Mouse (Mus musculus): ENCODE measurements around the gene Diexf. TPM values are rescaled to one million over a fixed set of nuclear protein-coding genes. Genes with fewer than 3 reads are reported as not detected.

The Diexf gene
- polyA plus RNA-seq, 1 experiment from 2014 or later = 10.0 TPM

DNA sequence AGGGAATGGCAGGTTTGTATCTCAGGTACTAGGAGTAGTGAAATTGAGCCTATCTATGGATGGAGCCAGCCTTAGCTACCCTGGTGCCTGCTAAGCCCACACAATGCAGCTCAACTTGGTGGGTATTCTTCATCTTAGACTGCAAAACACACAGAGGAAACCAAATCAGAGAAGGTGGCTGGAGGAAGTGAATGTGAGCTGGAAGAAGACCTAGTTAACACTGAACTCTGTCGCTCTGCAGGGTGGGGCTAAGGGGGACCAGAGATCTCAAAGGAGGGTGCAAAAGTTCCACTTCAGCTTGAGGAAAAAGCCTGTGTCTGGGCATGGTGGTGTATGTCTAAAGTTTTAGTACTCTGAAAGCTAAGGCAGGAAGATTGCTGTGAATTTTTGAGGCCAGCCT is 29.5 kb upstream of the Diexf start:
- 69% methylated on average over 1 of the region's 1 CpGs for WGBS
- no peaks in the 10 kb centered on the region for H3K4me1 ChIP-seq (ENCODE audit: control insufficient read depth, insufficient read depth, low read length)
- no peaks in the 10 kb centered on the region for H3K36me3 ChIP-seq (ENCODE audit: control insufficient read depth, insufficient read depth, low read length)
- no peak overlapping the region for H3K4me2 ChIP-seq (ENCODE audit: low read length)
- no peak for DNase-seq
- H3K9ac ChIP-seq (replicated peaks; ENCODE audit: low read length) = no peak overlapping the region
- ATAC-seq (ENCODE audit: low FRiP score, low TSS enrichment) = no peak
- no peaks in the 10 kb centered on the region for H3K27me3 ChIP-seq (ENCODE audit: control insufficient read depth, insufficient read depth, low read length)
- no peak overlapping the region for H3K4me3 ChIP-seq (replicated peaks; ENCODE audit: low read depth, low read length)
- H3K27ac ChIP-seq (replicated peaks; ENCODE audit: low read depth, low read length) = no peak overlapping the region
- no peaks in the 10 kb centered on the region for H3K9me3 ChIP-seq (ENCODE audit: control insufficient read depth, low read length)

DNA sequence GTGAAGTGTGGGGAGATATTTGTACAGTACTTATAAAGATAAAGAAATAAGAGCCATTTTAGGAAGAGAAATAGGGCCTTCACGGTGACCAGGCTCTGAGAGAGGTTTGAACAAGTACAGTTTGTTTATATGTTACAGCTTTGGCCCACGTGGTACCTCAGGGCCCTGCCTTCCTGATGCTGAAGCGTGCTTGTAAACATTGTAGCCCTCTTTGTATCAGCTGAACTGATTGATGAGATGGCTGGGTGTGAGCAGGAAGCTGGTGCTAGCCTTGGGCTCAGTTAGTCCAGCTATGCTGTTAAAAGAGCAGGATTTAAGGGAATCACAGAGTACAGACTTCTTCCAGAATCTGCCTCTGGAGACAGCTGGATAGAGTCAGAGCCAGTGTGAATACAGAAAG is 29.1 kb upstream of the Diexf start:
- no peak overlapping the region for H3K27ac ChIP-seq (replicated peaks; ENCODE audit: low read depth, low read length)
- 69% methylated on average over 3 of the region's 3 CpGs for WGBS
- H3K9ac ChIP-seq (replicated peaks; ENCODE audit: low read length) = no peak overlapping the region
- no peaks in the 10 kb centered on the region for H3K36me3 ChIP-seq (ENCODE audit: control insufficient read depth, insufficient read depth, low read length)
- H3K9me3 ChIP-seq (ENCODE audit: control insufficient read depth, low read length) = no peaks in the 10 kb centered on the region
- ATAC-seq (ENCODE audit: low FRiP score, low TSS enrichment) (no peak), DNase-seq (no peak)
- no peak overlapping the region for H3K4me3 ChIP-seq (replicated peaks; ENCODE audit: low read depth, low read length)
- peaks cover 4% of the 10 kb centered on the region; the same call in 1 of the 2 replicates for H3K27me3 ChIP-seq (ENCODE audit: control insufficient read depth, insufficient read depth, low read length)
- H3K4me2 ChIP-seq (ENCODE audit: low read length) = no peak overlapping the region
- no peaks in the 10 kb centered on the region for H3K4me1 ChIP-seq (ENCODE audit: control insufficient read depth, insufficient read depth, low read length)

DNA sequence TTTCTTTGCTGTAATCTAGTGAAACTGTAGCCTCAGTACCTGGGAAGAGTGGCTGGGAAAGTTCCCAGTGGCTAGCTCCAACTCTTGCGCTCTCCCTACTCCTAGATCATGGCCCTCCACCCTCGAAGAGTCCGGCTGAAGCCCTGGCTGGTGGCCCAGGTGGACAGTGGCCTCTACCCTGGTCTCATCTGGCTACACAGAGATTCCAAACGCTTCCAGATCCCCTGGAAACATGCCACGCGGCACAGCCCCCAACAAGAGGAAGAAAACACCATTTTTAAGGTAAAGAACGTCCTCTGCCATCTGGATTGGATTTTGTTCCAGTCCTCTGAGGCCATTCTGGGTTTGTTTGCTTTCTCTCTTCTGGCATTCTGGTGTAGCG is 27.0 kb upstream of the Diexf start:
- H3K27me3 ChIP-seq (ENCODE audit: control insufficient read depth, insufficient read depth, low read length) = peaks cover 25% of the 10 kb centered on the region
- ATAC-seq (ENCODE audit: low FRiP score, low TSS enrichment) (no peak), DNase-seq (no peak)
- H3K9me3 ChIP-seq (ENCODE audit: control insufficient read depth, low read length) = no peaks in the 10 kb centered on the region
- H3K4me2 ChIP-seq (ENCODE audit: low read length) = no peak overlapping the region
- H3K27ac ChIP-seq (replicated peaks; ENCODE audit: low read depth, low read length) = no peak overlapping the region
- H3K4me1 ChIP-seq (ENCODE audit: control insufficient read depth, insufficient read depth, low read length) = 0 out of 2 replicates have a peak, but pooled peaks cover 7% of the 10 kb centered on the region
- H3K36me3 ChIP-seq (ENCODE audit: control insufficient read depth, insufficient read depth, low read length) = no peaks in the 10 kb centered on the region
- no peak overlapping the region for H3K4me3 ChIP-seq (replicated peaks; ENCODE audit: low read depth, low read length)
- no peak overlapping the region for H3K9ac ChIP-seq (replicated peaks; ENCODE audit: low read length)
- 80% methylated on average over 8 of the region's 8 CpGs for WGBS

DNA sequence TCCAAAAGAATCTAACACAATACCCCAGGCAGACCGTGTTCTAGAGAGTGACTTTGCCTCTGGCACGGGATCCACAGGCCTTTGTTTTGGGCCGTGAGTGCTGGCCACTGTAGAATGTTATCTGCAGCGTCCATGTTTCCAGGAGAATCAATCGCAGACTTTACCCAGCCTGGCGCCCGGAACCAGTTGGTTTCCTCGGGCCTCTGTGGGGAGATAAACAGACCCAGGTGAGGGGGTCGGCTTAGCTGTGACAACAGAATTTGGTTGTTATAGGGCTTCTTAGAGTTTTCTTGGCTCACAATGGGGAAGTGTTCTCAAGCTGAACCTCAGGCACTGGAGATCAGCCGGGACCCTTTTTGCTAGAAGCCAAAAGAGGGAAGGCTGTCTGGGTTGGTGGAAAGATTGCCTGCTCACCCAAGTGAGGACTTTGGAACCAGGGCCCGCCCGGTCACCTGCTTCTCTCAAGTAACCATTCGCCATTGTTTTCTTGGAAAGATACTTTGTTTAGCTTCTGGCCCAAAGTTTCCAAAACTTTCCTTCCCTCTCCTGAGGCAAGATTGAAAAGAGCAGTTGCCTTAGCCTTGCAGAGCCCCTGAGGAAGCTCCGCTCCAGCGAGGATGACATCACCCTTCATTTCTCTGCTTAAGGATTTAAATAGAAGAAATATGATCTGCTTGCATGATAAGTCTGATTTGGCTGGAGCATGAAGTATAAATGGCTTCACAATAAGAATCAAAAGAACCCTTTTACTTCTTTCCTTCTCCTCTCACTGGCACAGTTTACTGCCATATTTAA is 26.4 kb upstream of the Diexf start:
- Histone ChIP-seq H3K36me3 (ENCODE audit: control insufficient read depth, insufficient read depth, low read length) (no peaks in the 10 kb centered on the region), H3K9ac (replicated peaks; ENCODE audit: low read length) (no peak overlapping the region), H3K4me3 (replicated peaks; ENCODE audit: low read depth, low read length) (no peak overlapping the region), H3K4me2 (ENCODE audit: low read length) (no peak overlapping the region), H3K27ac (replicated peaks; ENCODE audit: low read depth, low read length) (no peak overlapping the region), H3K9me3 (ENCODE audit: control insufficient read depth, low read length) (no peaks in the 10 kb centered on the region), H3K27me3 (ENCODE audit: control insufficient read depth, insufficient read depth, low read length) (peaks cover 27% of the 10 kb centered on the region), H3K4me1 (ENCODE audit: control insufficient read depth, insufficient read depth, low read length) (0 out of 2 replicates have a peak, but pooled peaks cover 7% of the 10 kb centered on the region)
- no peak for ATAC-seq (ENCODE audit: low FRiP score, low TSS enrichment)
- DNase-seq = no peak
- WGBS = 83% methylated on average over 15 of the region's 15 CpGs

DNA sequence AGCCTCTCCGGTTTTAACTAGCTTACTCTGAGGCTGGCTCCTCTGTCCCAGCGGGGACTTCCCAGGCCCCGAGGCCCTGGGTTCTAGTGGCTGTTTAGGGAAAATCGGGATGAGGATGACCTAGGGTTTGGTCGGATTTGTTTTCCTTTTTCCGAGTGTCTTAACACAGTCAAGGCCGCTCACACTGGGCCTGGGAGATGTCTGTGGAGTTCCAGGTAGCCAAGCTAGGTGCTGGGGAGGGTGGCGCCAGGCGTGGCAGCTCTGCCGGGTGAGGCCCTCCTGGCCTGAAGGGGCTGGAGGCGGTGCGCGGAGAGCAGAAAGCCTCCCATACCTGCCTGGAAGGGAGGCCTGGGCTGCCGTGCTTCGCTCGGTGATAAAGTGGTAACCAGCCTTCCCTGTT is 23.5 kb upstream of the Diexf start:
- Histone ChIP-seq H3K9ac (replicated peaks; ENCODE audit: low read length) (no peak overlapping the region), H3K4me2 (ENCODE audit: low read length) (no peak overlapping the region; the same call in 1 of the 2 replicates), H3K4me1 (ENCODE audit: control insufficient read depth, insufficient read depth, low read length) (0 out of 2 replicates have a peak, but pooled peaks cover 7% of the 10 kb centered on the region), H3K36me3 (ENCODE audit: control insufficient read depth, insufficient read depth, low read length) (no peaks in the 10 kb centered on the region), H3K4me3 (replicated peaks; ENCODE audit: low read depth, low read length) (no peak overlapping the region), H3K27ac (replicated peaks; ENCODE audit: low read depth, low read length) (no peak overlapping the region), H3K9me3 (ENCODE audit: control insufficient read depth, low read length) (no peaks in the 10 kb centered on the region), H3K27me3 (ENCODE audit: control insufficient read depth, insufficient read depth, low read length) (peaks cover 27% of the 10 kb centered on the region)
- no peak for ATAC-seq (ENCODE audit: low FRiP score, low TSS enrichment)
- no peak for DNase-seq
- WGBS = 22% methylated on average over 16 of the region's 16 CpGs

DNA sequence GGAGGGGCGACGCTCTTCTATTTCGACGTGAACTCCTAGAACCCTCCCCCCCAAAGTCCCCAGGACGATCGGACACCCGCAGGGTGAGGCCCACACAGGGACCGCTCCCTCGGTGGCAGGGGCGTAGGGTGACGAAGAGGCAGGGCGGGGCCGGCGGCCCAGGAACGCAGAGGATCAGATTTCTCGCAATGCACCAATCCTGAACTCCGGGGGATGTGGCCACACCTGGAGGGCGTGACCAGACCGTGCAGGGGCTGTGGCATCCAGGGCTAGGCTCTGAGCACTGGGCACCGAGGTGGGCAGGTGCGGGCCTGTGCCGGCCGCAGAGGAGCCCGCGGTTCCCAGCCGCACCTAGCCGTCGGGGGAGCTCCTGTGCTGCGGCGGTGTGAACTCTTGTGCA is 22.8 kb upstream of the Diexf start, which contains the start of gene Irf6:
Gene Irf6, plus strand, starts transcription at position 240 of the 400 bp plus-strand sequence.
- H3K4me3 ChIP-seq (replicated peaks; ENCODE audit: low read depth, low read length) = no peak within 1 kb of the TSS; the same call in 1 of the 2 replicates
- H3K27ac ChIP-seq (replicated peaks; ENCODE audit: low read depth, low read length) = no peak within 1 kb of the TSS
- WGBS = 2% methylated on average over 30 of the region's 30 CpGs
- peak; percentile 8 for DNase-seq
- H3K4me2 ChIP-seq (ENCODE audit: low read length) = peak within 1 kb of the TSS; percentile 36
- ATAC-seq (ENCODE audit: low FRiP score, low TSS enrichment) = no peak
- no peaks in the 10 kb centered on the region for H3K9me3 ChIP-seq (ENCODE audit: control insufficient read depth, low read length)
- no peak within 1 kb of the TSS for H3K9ac ChIP-seq (replicated peaks; ENCODE audit: low read length)
- no peaks in the 10 kb centered on the region for H3K36me3 ChIP-seq (ENCODE audit: control insufficient read depth, insufficient read depth, low read length)
- H3K27me3 ChIP-seq (ENCODE audit: control insufficient read depth, insufficient read depth, low read length) = peaks cover 27% of the 10 kb centered on the region
- H3K4me1 ChIP-seq (ENCODE audit: control insufficient read depth, insufficient read depth, low read length) = 0 out of 2 replicates have a peak, but pooled peaks cover 7% of the 10 kb centered on the region

DNA sequence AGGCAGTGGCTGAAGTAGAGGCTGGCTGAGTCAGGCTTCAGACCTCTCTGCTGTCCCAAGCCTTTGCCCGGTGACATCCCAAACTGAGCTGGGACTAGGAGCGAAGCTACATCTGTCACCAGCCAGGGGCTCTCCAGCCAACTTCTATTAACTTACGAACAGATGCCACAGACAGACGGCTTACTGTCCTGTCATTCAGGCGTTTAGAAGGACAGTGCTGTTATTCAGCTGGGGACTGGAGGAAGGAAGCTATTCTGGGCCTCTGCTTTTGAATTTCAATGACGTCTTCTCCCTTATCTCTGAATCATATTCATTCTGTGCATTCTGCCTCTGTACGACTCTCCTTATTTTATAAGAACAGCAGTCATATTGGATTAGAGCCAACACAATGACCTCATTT is 21.1 kb upstream of the Diexf start:
- H3K9me3 ChIP-seq (ENCODE audit: control insufficient read depth, low read length) = no peaks in the 10 kb centered on the region
- 0 out of 2 replicates have a peak, but pooled peaks cover 7% of the 10 kb centered on the region for H3K4me1 ChIP-seq (ENCODE audit: control insufficient read depth, insufficient read depth, low read length)
- 39% methylated on average over 7 of the region's 7 CpGs for WGBS
- H3K9ac ChIP-seq (replicated peaks; ENCODE audit: low read length) = no peak overlapping the region
- no peak overlapping the region for H3K27ac ChIP-seq (replicated peaks; ENCODE audit: low read depth, low read length)
- H3K4me3 ChIP-seq (replicated peaks; ENCODE audit: low read depth, low read length) = no peak overlapping the region
- ATAC-seq (ENCODE audit: low FRiP score, low TSS enrichment) = no peak
- no peak overlapping the region for H3K4me2 ChIP-seq (ENCODE audit: low read length)
- peaks cover 27% of the 10 kb centered on the region for H3K27me3 ChIP-seq (ENCODE audit: control insufficient read depth, insufficient read depth, low read length)
- peak; percentile 5 for DNase-seq
- H3K36me3 ChIP-seq (ENCODE audit: control insufficient read depth, insufficient read depth, low read length) = no peaks in the 10 kb centered on the region

DNA sequence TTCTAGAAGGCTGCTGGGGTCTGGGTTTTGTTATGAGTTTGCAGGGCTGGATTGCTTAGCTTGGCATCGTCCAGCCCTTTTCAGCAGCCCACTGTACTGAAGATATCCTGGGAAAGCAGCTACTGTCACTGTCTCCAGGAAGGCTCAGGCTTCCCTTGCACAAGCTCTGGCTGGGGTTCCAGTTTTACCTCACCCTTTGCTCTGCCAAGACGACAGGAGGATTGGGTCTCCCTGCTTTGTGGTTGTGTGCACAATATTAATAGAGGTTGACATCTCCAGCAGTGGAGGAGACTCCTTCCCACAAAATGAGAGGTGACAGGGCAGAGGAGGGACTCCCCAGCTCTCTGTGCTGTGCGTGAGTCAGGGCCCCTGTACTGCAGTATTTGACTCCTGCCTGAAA is 19.2 kb upstream of the Diexf start:
- ATAC-seq (ENCODE audit: low FRiP score, low TSS enrichment) = no peak
- Histone ChIP-seq H3K9me3 (ENCODE audit: control insufficient read depth, low read length) (no peaks in the 10 kb centered on the region), H3K4me3 (replicated peaks; ENCODE audit: low read depth, low read length) (no peak overlapping the region), H3K27me3 (ENCODE audit: control insufficient read depth, insufficient read depth, low read length) (peaks cover 23% of the 10 kb centered on the region), H3K4me2 (ENCODE audit: low read length) (no peak overlapping the region), H3K27ac (replicated peaks; ENCODE audit: low read depth, low read length) (no peak overlapping the region), H3K9ac (replicated peaks; ENCODE audit: low read length) (no peak overlapping the region), H3K36me3 (ENCODE audit: control insufficient read depth, insufficient read depth, low read length) (no peaks in the 10 kb centered on the region), H3K4me1 (ENCODE audit: control insufficient read depth, insufficient read depth, low read length) (0 out of 2 replicates have a peak, but pooled peaks cover 7% of the 10 kb centered on the region)
- WGBS = 71% methylated on average over 3 of the region's 3 CpGs
- no peak for DNase-seq

DNA sequence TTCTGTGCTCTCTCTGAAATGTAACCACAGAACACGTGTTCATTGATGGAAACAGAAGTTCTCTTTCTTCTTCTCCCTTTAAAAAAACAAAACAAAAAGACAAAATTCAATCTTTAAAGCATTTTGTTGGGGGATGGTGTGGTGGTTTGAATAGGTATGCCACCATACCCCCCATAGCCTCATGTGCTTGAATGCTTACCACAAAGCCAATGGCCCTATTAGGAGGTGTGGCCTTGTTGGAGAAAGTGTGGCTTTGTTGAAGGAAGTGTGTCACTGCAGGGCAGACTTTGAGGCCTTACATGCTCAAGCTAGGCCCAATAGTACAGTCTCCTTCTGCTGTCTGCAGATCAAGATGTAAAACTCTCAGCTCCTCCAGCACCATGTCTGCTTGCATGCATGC is 16.3 kb upstream of the Diexf start:
- 77% methylated on average over 1 of the region's 1 CpGs for WGBS
- no peak for DNase-seq
- no peak overlapping the region for H3K4me3 ChIP-seq (replicated peaks; ENCODE audit: low read depth, low read length)
- H3K9ac ChIP-seq (replicated peaks; ENCODE audit: low read length) = no peak overlapping the region
- ATAC-seq (ENCODE audit: low FRiP score, low TSS enrichment) = no peak
- H3K4me2 ChIP-seq (ENCODE audit: low read length) = no peak overlapping the region
- H3K27me3 ChIP-seq (ENCODE audit: control insufficient read depth, insufficient read depth, low read length) = no peaks in the 10 kb centered on the region
- no peaks in the 10 kb centered on the region for H3K4me1 ChIP-seq (ENCODE audit: control insufficient read depth, insufficient read depth, low read length)
- H3K36me3 ChIP-seq (ENCODE audit: control insufficient read depth, insufficient read depth, low read length) = no peaks in the 10 kb centered on the region
- no peak overlapping the region for H3K27ac ChIP-seq (replicated peaks; ENCODE audit: low read depth, low read length)
- H3K9me3 ChIP-seq (ENCODE audit: control insufficient read depth, low read length) = no peaks in the 10 kb centered on the region
